Mouse (Mus musculus) ES-Bruce4 (cell line): Measurements from ENCODE around the gene Fryl.

Experiments used
- CTCF ChIP-seq: IDR thresholded peaks from one replicate; pipeline ENCODE4 v1.8.1; 2011; ENCODE audit warnings: low read depth, low read length
- EP300 ChIP-seq: IDR thresholded peaks from 2 replicates; pipeline ENCODE4 v1.6.1; 2011; ENCODE audit warnings: low read depth, low read length; ENCODE audit not compliant: insufficient read depth
- POLR2A ChIP-seq: IDR thresholded peaks from one replicate; pipeline ENCODE4 v1.8.1; 2011; ENCODE audit warnings: low read length; ENCODE audit not compliant: insufficient read depth

GRCm38 (mm10) chr5:73056457-73056856, 200.0 kb downstream of the Fryl start:
- TF ChIP-seq CTCF = peak; percentile 80
- TF ChIP-seq POLR2A = no peak
- no peak for TF ChIP-seq EP300
